Mouse (Mus musculus): ENCODE results near the gene Hlcs. TPM values are rescaled to one million over a fixed set of nuclear protein-coding genes. Genes with fewer than 3 reads are reported as not detected.

Hlcs gene
- total and polyA plus RNA-seq, 3 experiments: 2.1 to 15.5 (median 3.1) TPM

- H3K27me3 ChIP-seq (ENCODE audit: insufficient read depth, low read length): peaks cover 16% of the 10 kb centered on the region
- peaks cover 16% of the 10 kb centered on the region for H3K36me3 ChIP-seq (replicated peaks)
- H3K4me3 ChIP-seq (ENCODE audit: low read depth, low read length): peak overlapping the region; percentile 97
- DNase-seq (ENCODE audit: low spot score) (peak; percentile 20), ATAC-seq (ENCODE audit: extremely low read depth, insufficient number of reproducible peaks, low FRiP score, poor library complexity, severe bottlenecking) (peak; percentile 10; the same call in 1 of the 2 replicates)
- H3K9me3 ChIP-seq (replicated peaks): no peaks in the 10 kb centered on the region
- TF ChIP-seq GATA1 (IDR thresholded peaks at IDR 0.05; ENCODE audit: borderline replicate concordance, low read length): no peak
- no peak for TF ChIP-seq CTCF (IDR thresholded peaks at IDR 0.05; ENCODE audit: low read depth, low read length)
- no peak for TF ChIP-seq TAL1 (conservative IDR thresholded peaks at IDR 0.05; ENCODE audit: low read depth, low read length)
- H3K4me1 ChIP-seq (ENCODE audit: insufficient read depth, low read depth, low read length): peaks cover 21% of the 10 kb centered on the region
Measured at GRCm38 (mm10) chr16:94289138-94290072, 24.0 kb downstream of the Hlcs start.

- DNase-seq (ENCODE audit: low spot score) (no peak), ATAC-seq (ENCODE audit: extremely low read depth, insufficient number of reproducible peaks, low FRiP score, poor library complexity, severe bottlenecking) (no peak)
- H3K36me3 ChIP-seq (replicated peaks): peaks cover 31% of the 10 kb centered on the region
- no peaks in the 10 kb centered on the region for H3K9me3 ChIP-seq (replicated peaks)
- no peak overlapping the region for H3K4me3 ChIP-seq (ENCODE audit: low read depth, low read length)
- H3K4me1 ChIP-seq (ENCODE audit: insufficient read depth, low read depth, low read length): peaks cover 21% of the 10 kb centered on the region
- H3K27me3 ChIP-seq (ENCODE audit: insufficient read depth, low read length): peaks cover 13% of the 10 kb centered on the region
- no peak for TF ChIP-seq GATA2 (IDR thresholded peaks at IDR 0.05; ENCODE audit: borderline replicate concordance, low read depth, low read length)
- TF ChIP-seq CTCF (IDR thresholded peaks at IDR 0.05; ENCODE audit: low read depth, low read length): no peak
Measured at GRCm38 (mm10) chr16:94287826-94288225, 25.5 kb downstream of the Hlcs start.

GRCm38 (mm10) chr16:94283972-94284371 lies 29.4 kb downstream of the Hlcs start:
- no peaks in the 10 kb centered on the region for H3K27me3 ChIP-seq (ENCODE audit: insufficient read depth, low read length)
- ATAC-seq (ENCODE audit: extremely low read depth, insufficient number of reproducible peaks, low FRiP score, poor library complexity, severe bottlenecking) (no peak), DNase-seq (ENCODE audit: low spot score) (no peak)
- peaks cover 3% of the 10 kb centered on the region for H3K4me1 ChIP-seq (ENCODE audit: insufficient read depth, low read depth, low read length)
- no peak for TF ChIP-seq GATA2 (IDR thresholded peaks at IDR 0.05; ENCODE audit: borderline replicate concordance, low read depth, low read length)
- TF ChIP-seq CTCF (IDR thresholded peaks at IDR 0.05; ENCODE audit: low read depth, low read length): no peak
- TF ChIP-seq POLR2AphosphoS5 (IDR thresholded peaks at IDR 0.05; ENCODE audit: insufficient replicate concordance, low read depth, low read length): no peak
- no peak for TF ChIP-seq TAL1 (conservative IDR thresholded peaks at IDR 0.05; ENCODE audit: low read depth, low read length)
- no peak for TF ChIP-seq GATA1 (IDR thresholded peaks at IDR 0.05; ENCODE audit: borderline replicate concordance, low read length)
- H3K36me3 ChIP-seq (replicated peaks): peaks cover 39% of the 10 kb centered on the region
- H3K4me3 ChIP-seq (ENCODE audit: low read depth, low read length): no peak overlapping the region
- no peaks in the 10 kb centered on the region for H3K9me3 ChIP-seq (replicated peaks)

GRCm38 (mm10) chr16:94270826-94271225 lies 42.5 kb downstream of the Hlcs start:
- Histone ChIP-seq H3K27me3 (ENCODE audit: insufficient read depth, low read length) (no peaks in the 10 kb centered on the region), H3K4me3 (ENCODE audit: low read depth, low read length) (no peak overlapping the region), H3K36me3 (replicated peaks) (peaks cover 36% of the 10 kb centered on the region), H3K4me1 (ENCODE audit: insufficient read depth, low read depth, low read length) (peaks cover 2% of the 10 kb centered on the region; the same call in 1 of the 2 replicates), H3K9me3 (replicated peaks) (peaks cover 4% of the 10 kb centered on the region)
- ATAC-seq (ENCODE audit: extremely low read depth, insufficient number of reproducible peaks, low FRiP score, poor library complexity, severe bottlenecking) (no peak), DNase-seq (ENCODE audit: low spot score) (no peak)
- no peak for TF ChIP-seq POLR2AphosphoS5 (IDR thresholded peaks at IDR 0.05; ENCODE audit: insufficient replicate concordance, low read depth, low read length)
- TF ChIP-seq CTCF (IDR thresholded peaks at IDR 0.05; ENCODE audit: low read depth, low read length): no peak
- no peak for TF ChIP-seq GATA1 (IDR thresholded peaks at IDR 0.05; ENCODE audit: borderline replicate concordance, low read length)
- TF ChIP-seq TAL1 (conservative IDR thresholded peaks at IDR 0.05; ENCODE audit: low read depth, low read length): no peak
- no peak for TF ChIP-seq GATA2 (IDR thresholded peaks at IDR 0.05; ENCODE audit: borderline replicate concordance, low read depth, low read length)

GRCm38 (mm10) chr16:94269635-94270034 lies 43.7 kb downstream of the Hlcs start:
- TF ChIP-seq CTCF (IDR thresholded peaks at IDR 0.05; ENCODE audit: low read depth, low read length): peak; percentile 88
- no peak for TF ChIP-seq GATA2 (IDR thresholded peaks at IDR 0.05; ENCODE audit: borderline replicate concordance, low read depth, low read length)

GRCm38 (mm10) chr16:94268205-94268604 lies 45.2 kb downstream of the Hlcs start:
- DNase-seq (ENCODE audit: low spot score): no peak
- ATAC-seq (ENCODE audit: extremely low read depth, insufficient number of reproducible peaks, low FRiP score, poor library complexity, severe bottlenecking): no peak
- Histone ChIP-seq H3K4me1 (ENCODE audit: insufficient read depth, low read depth, low read length) (peaks cover 2% of the 10 kb centered on the region; the same call in 1 of the 2 replicates), H3K36me3 (replicated peaks) (peaks cover 40% of the 10 kb centered on the region), H3K27me3 (ENCODE audit: insufficient read depth, low read length) (no peaks in the 10 kb centered on the region), H3K9me3 (replicated peaks) (no peaks in the 10 kb centered on the region), H3K4me3 (ENCODE audit: low read depth, low read length) (no peak overlapping the region)
- TF ChIP-seq TAL1 (conservative IDR thresholded peaks at IDR 0.05; ENCODE audit: low read depth, low read length) (no peak), GATA2 (IDR thresholded peaks at IDR 0.05; ENCODE audit: borderline replicate concordance, low read depth, low read length) (no peak), CTCF (IDR thresholded peaks at IDR 0.05; ENCODE audit: low read depth, low read length) (no peak), GATA1 (IDR thresholded peaks at IDR 0.05; ENCODE audit: borderline replicate concordance, low read length) (no peak), POLR2AphosphoS5 (IDR thresholded peaks at IDR 0.05; ENCODE audit: insufficient replicate concordance, low read depth, low read length) (no peak)

More at GRCm38 (mm10) chr16:94269635-94270034, 43.7 kb downstream of the Hlcs start:
- peaks cover 41% of the 10 kb centered on the region for H3K36me3 ChIP-seq (replicated peaks)
- peaks cover 2% of the 10 kb centered on the region; the same call in 1 of the 2 replicates for H3K4me1 ChIP-seq (ENCODE audit: insufficient read depth, low read depth, low read length)
- H3K9me3 ChIP-seq (replicated peaks): peaks cover 3% of the 10 kb centered on the region
- ATAC-seq (ENCODE audit: extremely low read depth, insufficient number of reproducible peaks, low FRiP score, poor library complexity, severe bottlenecking) (no peak), DNase-seq (ENCODE audit: low spot score) (peak; percentile 31)
- H3K4me3 ChIP-seq (ENCODE audit: low read depth, low read length): no peak overlapping the region
- H3K27me3 ChIP-seq (ENCODE audit: insufficient read depth, low read length): no peaks in the 10 kb centered on the region

Measured in G1E (cell line).